Mouse (Mus musculus) right cerebral cortex, postnatal 36 days (tissue): ENCODE measurements at regions not wholly inside any gene's neighbourhood (a gene's known extent, or its start where the extent isn't known, plus 50 kb on each side); places are given as distances from the start of the nearest gene placed in this dataset.

ENCODE experiments used
- DNase-seq, 2 experiments: peaks; one replicate each; pipeline ENCODE4 v3.0.0; 2022; ENCODE audit warnings: low spot score in 2 of 2, mixed read lengths in 1 of 2

DNA sequence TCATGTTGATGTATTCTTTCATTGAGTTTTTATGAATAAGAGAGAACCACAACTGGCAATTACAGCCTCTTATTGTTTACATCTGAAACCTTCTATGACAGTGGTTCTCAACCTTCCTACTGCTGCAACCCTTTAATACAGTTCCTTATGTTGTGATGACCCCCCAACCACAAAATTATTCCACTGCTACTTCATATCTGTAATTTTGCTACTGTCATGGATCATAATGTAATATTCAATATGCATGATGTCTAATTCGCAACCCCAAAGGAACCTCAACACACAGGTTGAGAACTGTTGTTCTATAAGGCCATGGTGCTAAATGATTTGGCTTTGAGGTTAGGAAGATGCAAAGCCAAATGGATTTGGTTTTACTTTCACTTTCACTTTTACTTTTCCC lies 227.9 kb upstream of the Zic4 start:
- no peak for DNase-seq

DNA sequence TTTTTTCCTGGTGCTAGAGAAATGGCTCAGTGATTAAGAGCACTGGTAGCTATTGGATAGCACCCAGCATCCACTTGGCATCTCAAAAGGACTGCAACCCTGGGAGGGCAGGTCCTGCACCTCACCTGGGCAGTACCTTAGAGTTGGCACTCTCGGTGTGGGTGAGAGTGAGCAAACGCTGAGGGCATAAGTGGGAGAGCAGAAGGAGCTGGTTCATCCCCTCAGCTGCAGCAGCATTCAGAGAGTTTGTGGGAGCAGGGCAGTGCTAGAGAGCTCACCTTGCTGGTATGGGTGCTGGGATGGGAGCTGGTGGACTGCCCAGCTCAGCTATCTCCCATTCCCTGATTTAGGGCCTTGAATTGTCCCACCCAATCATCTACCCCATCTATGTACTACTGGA lies 227.1 kb upstream of the Zic4 start:
- DNase-seq = no peak

DNA sequence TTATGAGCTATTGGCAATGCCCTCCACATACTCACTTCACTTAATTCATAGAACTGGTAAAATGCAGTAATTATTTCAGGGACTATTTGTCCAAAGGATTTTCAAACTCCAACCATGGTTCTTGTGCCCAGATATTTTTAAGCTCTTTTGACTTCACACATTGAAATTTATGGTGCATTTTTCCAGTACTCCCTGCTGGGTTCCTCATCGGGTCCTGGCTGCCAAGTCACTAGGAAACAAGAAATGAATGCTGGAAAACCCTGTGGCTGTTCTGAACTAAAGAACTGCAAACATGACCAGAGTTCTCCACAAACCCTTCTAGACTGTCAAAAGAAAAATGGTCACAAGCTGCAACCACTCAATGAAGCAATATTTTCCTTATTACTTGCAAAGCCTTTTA lies 221.6 kb upstream of the Zic4 start:
- DNase-seq = no peak

GRCm38 (mm10) chr9:91151893-91152292 lies 210.3 kb upstream of the Zic4 start:
- no peak for DNase-seq

DNA sequence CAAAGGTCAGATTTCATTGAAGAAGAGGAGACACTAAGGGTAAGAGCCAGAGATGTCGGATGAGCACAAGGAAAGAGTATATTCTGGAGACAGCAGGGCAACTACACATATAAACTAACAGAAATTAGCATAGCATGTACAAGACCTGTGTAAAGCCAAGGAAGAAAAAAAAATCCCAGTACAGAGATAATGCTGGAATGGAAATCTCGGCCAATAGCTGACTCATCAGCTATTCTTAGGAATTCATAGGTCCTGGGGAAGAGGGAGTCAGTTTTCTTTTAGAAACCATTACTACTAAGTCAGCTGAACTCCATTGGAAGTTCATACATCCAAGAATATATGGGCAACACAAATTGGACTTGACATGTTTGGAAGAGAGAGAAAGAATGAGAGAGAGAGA lies 202.9 kb upstream of the Zic4 start:
- no peak for DNase-seq

GRCm38 (mm10) chr9:91167871-91168270 lies 194.3 kb upstream of the Zic4 start:
- DNase-seq = no peak

GRCm38 (mm10) chr9:91193221-91193620 lies 169.0 kb upstream of the Zic4 start:
- no peak for DNase-seq

GRCm38 (mm10) chr9:91193954-91194353 lies 168.3 kb upstream of the Zic4 start:
- no peak for DNase-seq

- no peak for DNase-seq
Measured at GRCm38 (mm10) chr9:91207281-91207680, 154.9 kb upstream of the Zic4 start.

DNA sequence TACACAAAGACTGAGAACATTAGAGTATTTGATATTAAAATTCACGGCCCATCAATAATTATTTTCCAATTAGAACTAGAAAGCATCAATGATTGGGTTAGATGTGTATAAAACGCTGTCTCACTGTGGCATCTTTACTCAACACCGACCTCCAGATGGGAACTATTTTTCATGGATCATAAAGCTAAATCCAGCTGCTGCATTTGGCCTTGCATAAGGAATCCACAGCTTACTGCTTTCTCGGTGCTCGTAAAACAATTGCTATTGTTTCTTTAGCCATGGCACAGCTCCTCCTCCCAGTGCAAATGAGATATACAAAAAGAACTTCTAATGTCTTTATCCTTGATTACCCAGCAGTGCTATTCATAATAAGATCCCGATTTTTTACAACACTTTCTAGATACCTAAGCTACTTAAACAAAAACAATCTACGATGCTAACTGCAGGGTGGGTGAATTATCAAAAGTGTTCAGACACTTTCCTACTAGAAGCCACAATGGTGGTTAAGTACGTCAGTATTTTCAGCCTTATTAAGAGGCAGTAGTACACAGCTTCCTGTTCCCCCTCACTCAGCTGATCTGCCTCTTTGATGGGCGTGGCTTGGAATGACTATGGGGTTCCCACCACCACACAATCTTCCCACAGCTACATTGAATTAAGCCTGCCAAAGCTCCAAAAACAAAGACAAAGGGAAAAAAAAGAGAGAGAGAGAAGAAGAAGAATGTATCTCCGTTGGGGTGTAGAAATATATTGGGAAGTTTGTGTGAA lies 134.4 kb upstream of the Zic4 start:
- DNase-seq = no peak

DNA sequence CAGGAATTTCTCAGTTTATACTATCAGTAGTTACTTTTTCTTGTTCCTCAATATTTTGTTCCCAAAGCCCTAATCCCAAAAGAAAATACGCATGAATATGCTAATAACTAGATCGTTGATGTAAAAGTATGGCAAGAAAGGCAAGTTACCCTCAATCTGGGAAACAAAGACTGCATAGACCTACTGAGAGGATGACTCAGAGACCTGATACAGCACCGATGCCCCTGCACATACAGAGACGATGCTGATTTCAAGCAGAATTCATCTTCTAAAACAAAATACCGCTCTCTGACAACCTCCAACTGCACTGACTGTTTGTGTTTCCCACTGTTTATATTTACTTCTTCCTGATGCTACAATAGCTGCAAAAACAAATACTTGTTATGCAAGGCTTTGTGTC lies 133.7 kb upstream of the Zic4 start:
- DNase-seq = no peak

- DNase-seq = no peak
Measured at GRCm38 (mm10) chr9:91253886-91254285, 108.3 kb upstream of the Zic4 start.

- DNase-seq = no peak
Measured at GRCm38 (mm10) chr9:91291340-91291739, 70.9 kb upstream of the Zic4 start.
